Mouse (Mus musculus) heart, postnatal 0 days (tissue): ENCODE measurements at regions not wholly inside any gene's neighbourhood (a gene's known extent, or its start where the extent isn't known, plus 50 kb on each side); places are given as distances from the start of the nearest gene placed in this dataset.

Source experiments
- CTCF ChIP-seq: IDR thresholded peaks from 2 replicates; pipeline ENCODE4 v1.5.1; 2016; ENCODE audit warnings: antibody characterized with exemption, control low read depth, low read depth
- EP300 ChIP-seq: IDR thresholded peaks from 2 replicates; pipeline ENCODE4 v1.6.1; 2016; ENCODE audit warnings: antibody characterized with exemption, low read depth

DNA sequence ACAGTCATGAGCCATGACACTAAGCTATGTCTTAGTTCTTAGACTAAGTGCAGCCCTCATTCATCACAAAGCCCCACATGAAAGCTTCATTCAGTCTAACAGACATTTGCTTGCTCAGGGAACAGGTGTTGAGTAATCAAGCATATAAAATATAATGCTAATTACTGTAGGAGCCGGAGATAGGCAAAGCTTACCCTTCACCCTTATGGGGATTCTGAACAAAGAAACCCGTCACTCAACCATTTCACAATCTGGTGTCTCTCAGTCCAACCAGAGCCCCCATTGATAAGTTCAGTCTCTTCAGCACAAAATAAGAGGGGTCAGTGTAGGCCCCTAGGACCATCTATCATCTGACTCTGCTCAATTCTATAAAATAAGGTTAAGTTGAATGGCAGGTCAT is 587.9 kb upstream of the Auts2 start:
- no peak for TF ChIP-seq CTCF
- TF ChIP-seq EP300: no peak
